Mouse (Mus musculus) heart, adult 2 months (tissue): ENCODE results near the gene Tlr9. TPM values are rescaled to one million over a fixed set of nuclear protein-coding genes. Genes with fewer than 3 reads are reported as not detected.

Source experiments
- DNase-seq, 2 experiments: peaks; one replicate each; pipeline ENCODE4 v3.0.0; 2021
- H3K27ac ChIP-seq: fragments of 200-600 bp; 2 replicates; pipeline ENCODE4 v1.8.1; 2022
- H3K27me3 ChIP-seq: fragments of 200-500 bp; 2 replicates; pipeline ENCODE4 v1.6.1; 2012; ENCODE audit warnings: mild to moderate bottlenecking, low read length, inconsistent platforms, mixed read lengths; ENCODE audit not compliant: control insufficient read depth, insufficient read depth
- H3K36me3 ChIP-seq: fragments of 200-500 bp; 2 replicates; pipeline ENCODE4 v1.6.1; 2012; ENCODE audit warnings: low read length, inconsistent platforms; ENCODE audit not compliant: control insufficient read depth, insufficient read depth
- H3K4me1 ChIP-seq: fragments of 200-500 bp; 2 replicates; pipeline ENCODE4 v1.6.1; 2011; ENCODE audit warnings: low read length; ENCODE audit not compliant: control insufficient read depth, insufficient read depth
- H3K4me3 ChIP-seq: fragments of 200-600 bp; 2 replicates; pipeline ENCODE4 v1.8.1; 2022
- H3K79me2 ChIP-seq: fragments of 200-500 bp; replicated peaks from 2 replicates; pipeline ENCODE4 v1.6.1; 2012; ENCODE audit warnings: mild to moderate bottlenecking, inconsistent platforms, low read length, moderate library complexity, mixed read lengths; ENCODE audit not compliant: control insufficient read depth, insufficient read depth
- H3K9ac ChIP-seq: fragments of 200-500 bp; 2 replicates; pipeline ENCODE4 v1.6.1; 2012; ENCODE audit warnings: low read depth, mild to moderate bottlenecking, control low read depth, inconsistent platforms, low read length, mixed read lengths
- CTCF ChIP-seq: fragments of 200-600 bp; IDR thresholded peaks from 2 replicates; pipeline ENCODE4 v1.8.1; 2022; ENCODE audit warnings: antibody characterized with exemption, mild to moderate bottlenecking, moderate library complexity
- EP300 ChIP-seq: fragments of 200-500 bp; IDR thresholded peaks from 2 replicates; pipeline ENCODE4 v1.6.1; 2011; ENCODE audit warnings: low read depth, low read length, control low read depth; ENCODE audit not compliant: insufficient read depth
- POLR2A ChIP-seq: fragments of 200-500 bp; IDR thresholded peaks from 2 replicates; pipeline ENCODE4 v1.6.1; 2011; ENCODE audit warnings: mild to moderate bottlenecking, low read depth, low read length, control low read depth; ENCODE audit not compliant: insufficient read depth
- WGBS: fragments of 180-500 bp; shearing (Covaris S2); methylation state at CpG from one replicate; pipeline ENCODE4 v1.1.7; 2018; 5-methylcytosine and 5-hydroxymethylcytosine counted together
- intact Hi-C: fragments of 180-260 bp; cut with DNase I; formaldehyde crosslinking; loops from one replicate; pipeline ENCODE4 v1.15.1; 2025
- polyA plus RNA-seq: library from polyadenylated mRNA; depleted of rRNA; stranded (reverse); fragments of >200 nt; gene quantifications from 2 replicates; pipeline ENCODE4 v1.2.3, GENCODE M21; 2012
- total RNA-seq, 2 experiments: library from RNA; stranded (reverse); gene quantifications; 2 replicates each; pipeline ENCODE4 v1.2.3; 2021

Gene Tlr9
- total and polyA plus RNA-seq, 3 experiments = 0.39 to 1.9 (median 0.47) TPM

- Histone ChIP-seq H3K4me3 (no peak overlapping the region), H3K27me3 (no peaks in the 10 kb centered on the region), H3K36me3 (peaks cover 2% of the 10 kb centered on the region; the same call in 1 of the 2 replicates), H3K79me2 (no peaks in the 10 kb centered on the region), H3K27ac (no peak overlapping the region; the same call in 1 of the 2 replicates), H3K4me1 (peaks cover 4% of the 10 kb centered on the region), H3K9ac (no peak overlapping the region)
- TF ChIP-seq CTCF = no peak
- TF ChIP-seq EP300 = no peak
- no peak for TF ChIP-seq POLR2A
- DNase-seq = no peak
- intact Hi-C loops = no loop called here
- WGBS = 67% methylated on average over 3 of the region's 3 CpGs
These were observed 14.4 kb downstream of the Tlr9 start for GRCm38 (mm10) chr9:106236818-106237211.

- no peak for DNase-seq
- Histone ChIP-seq H3K4me3 (no peak overlapping the region), H3K79me2 (no peaks in the 10 kb centered on the region), H3K9ac (no peak overlapping the region), H3K36me3 (peaks cover 2% of the 10 kb centered on the region; the same call in 1 of the 2 replicates), H3K27me3 (no peaks in the 10 kb centered on the region), H3K4me1 (peaks cover 4% of the 10 kb centered on the region), H3K27ac (no peak overlapping the region)
- intact Hi-C loops = no loop called here
- WGBS = 72% methylated on average over 8 of the region's 8 CpGs
- TF ChIP-seq CTCF (no peak), EP300 (no peak), POLR2A (no peak)
These were observed 15.0 kb downstream of the Tlr9 start for GRCm38 (mm10) chr9:106237401-106237800.

GRCm38 (mm10) chr9:106237878-106238277, 15.5 kb downstream of the Tlr9 start:
- TF ChIP-seq POLR2A (no peak), CTCF (no peak), EP300 (no peak)
- Histone ChIP-seq H3K4me3 (no peak overlapping the region), H3K79me2 (no peaks in the 10 kb centered on the region), H3K4me1 (peaks cover 4% of the 10 kb centered on the region), H3K36me3 (peaks cover 2% of the 10 kb centered on the region; the same call in 1 of the 2 replicates), H3K27me3 (no peaks in the 10 kb centered on the region), H3K9ac (no peak overlapping the region), H3K27ac (no peak overlapping the region)
- 87% methylated on average over 10 of the region's 10 CpGs for WGBS
- no peak for DNase-seq
- intact Hi-C loops = no loop called here

- no peaks in the 10 kb centered on the region for H3K79me2 ChIP-seq
- H3K4me3 ChIP-seq = no peak overlapping the region
- intact Hi-C loops = no loop called here
- no peak overlapping the region for H3K9ac ChIP-seq
- no peak overlapping the region for H3K27ac ChIP-seq
- DNase-seq = no peak
- H3K27me3 ChIP-seq = no peaks in the 10 kb centered on the region
- no peaks in the 10 kb centered on the region for H3K36me3 ChIP-seq
- no peak for TF ChIP-seq EP300
- peak; percentile 18; the same call in 1 of the 2 replicates for TF ChIP-seq CTCF
- 84% methylated on average over 10 of the region's 10 CpGs for WGBS
- H3K4me1 ChIP-seq = peaks cover 1% of the 10 kb centered on the region
These were observed 19.3 kb downstream of the Tlr9 start for GRCm38 (mm10) chr9:106241541-106242164.

GRCm38 (mm10) chr9:106242813-106243488, 20.6 kb downstream of the Tlr9 start:
- Histone ChIP-seq H3K4me3 (no peak overlapping the region), H3K9ac (no peak overlapping the region), H3K4me1 (peaks cover 3% of the 10 kb centered on the region), H3K27ac (peak overlapping the region; percentile 36), H3K27me3 (no peaks in the 10 kb centered on the region), H3K36me3 (no peaks in the 10 kb centered on the region), H3K79me2 (peaks cover 2% of the 10 kb centered on the region; the same call in 1 of the 2 replicates)
- intact Hi-C loops = no loop called here
- DNase-seq = peak; percentile 58 to 64
- TF ChIP-seq POLR2A (no peak), CTCF (no peak), EP300 (no peak)
- WGBS = 39% methylated on average over 19 of the region's 19 CpGs

- TF ChIP-seq CTCF (no peak), EP300 (no peak), POLR2A (no peak)
- peaks cover 2% of the 10 kb centered on the region; the same call in 1 of the 2 replicates for H3K79me2 ChIP-seq
- no peak overlapping the region for H3K9ac ChIP-seq
- peaks cover 6% of the 10 kb centered on the region for H3K4me1 ChIP-seq
- H3K4me3 ChIP-seq = no peak overlapping the region
- H3K27ac ChIP-seq = no peak overlapping the region
- no peaks in the 10 kb centered on the region for H3K36me3 ChIP-seq
- H3K27me3 ChIP-seq = no peaks in the 10 kb centered on the region
- WGBS = 82% methylated on average over 11 of the region's 11 CpGs
- DNase-seq = no peak
- intact Hi-C loops = no loop called here
These were observed 27.2 kb downstream of the Tlr9 start for GRCm38 (mm10) chr9:106249550-106249949.
